Mouse (Mus musculus): ENCODE measurements at regions not wholly inside any gene's neighbourhood (a gene's known extent, or its start where the extent isn't known, plus 50 kb on each side); places are given as distances from the start of the nearest gene placed in this dataset.

DNA sequence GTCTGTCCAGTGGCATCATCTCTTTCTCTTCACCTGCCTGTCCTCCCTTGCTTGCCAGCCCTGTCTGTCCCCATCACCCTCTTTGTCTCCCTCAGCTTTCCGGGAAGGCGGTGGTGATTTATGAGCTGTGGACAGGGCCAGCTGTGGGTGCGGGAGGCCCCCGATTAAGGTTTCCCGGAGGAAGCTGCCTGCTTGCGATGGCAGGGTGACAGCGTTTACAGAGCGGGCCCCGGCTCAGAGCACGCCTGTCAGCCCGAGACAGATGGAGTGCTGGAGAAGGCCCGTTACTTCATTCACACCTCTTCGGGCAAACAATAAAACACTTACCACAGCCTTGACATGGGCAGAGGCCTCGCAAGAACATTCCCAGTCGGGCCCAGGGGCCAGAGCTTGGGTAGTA lies 79.6 kb upstream of the Zbtb40 start:
- H3K9ac ChIP-seq: no peak overlapping the region
- WGBS: 31% methylated on average over 15 of the region's 15 CpGs
- H3K4me1 ChIP-seq (replicated peaks): peaks cover 10% of the 10 kb centered on the region
- no peak overlapping the region for H3K4me3 ChIP-seq
- H3K4me2 ChIP-seq: no peak overlapping the region
- peak; percentile 63; the same call in 1 of the 2 replicates for ATAC-seq (ENCODE audit: low FRiP score, low read depth)
- H3K36me3 ChIP-seq: no peaks in the 10 kb centered on the region
- peak overlapping the region; percentile 48 for H3K27ac ChIP-seq (replicated peaks)
- H3K9me3 ChIP-seq: no peaks in the 10 kb centered on the region
- no peaks in the 10 kb centered on the region for H3K27me3 ChIP-seq

DNA sequence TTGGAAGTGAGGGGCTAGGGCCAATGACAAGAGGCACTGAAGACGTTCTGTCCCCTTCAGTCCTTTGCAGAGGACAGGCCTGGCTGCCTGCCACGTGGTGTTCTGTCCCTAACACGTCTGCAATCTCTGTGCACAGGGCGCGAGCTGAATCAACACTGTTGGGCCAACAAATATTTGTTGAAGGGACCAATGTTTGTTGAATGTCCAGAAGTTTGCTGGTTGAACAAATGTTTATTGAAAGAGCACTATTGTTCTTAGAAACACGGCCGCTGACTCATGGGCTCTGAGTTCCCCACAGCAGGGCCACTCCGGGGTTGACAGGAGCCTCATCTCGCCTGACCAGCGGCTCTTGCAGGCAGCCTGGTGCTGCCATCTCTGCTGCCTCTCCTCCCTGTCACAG lies 73.1 kb upstream of the Zbtb40 start:
- no peaks in the 10 kb centered on the region for H3K27me3 ChIP-seq
- 51% methylated on average over 10 of the region's 10 CpGs for WGBS
- no peak overlapping the region for H3K9ac ChIP-seq
- no peak for ATAC-seq (ENCODE audit: low FRiP score, low read depth)
- H3K4me1 ChIP-seq (replicated peaks): peaks cover 16% of the 10 kb centered on the region
- no peaks in the 10 kb centered on the region for H3K36me3 ChIP-seq
- no peak overlapping the region for H3K4me3 ChIP-seq
- no peak overlapping the region for H3K4me2 ChIP-seq
- no peaks in the 10 kb centered on the region for H3K9me3 ChIP-seq
- H3K27ac ChIP-seq (replicated peaks): no peak overlapping the region

DNA sequence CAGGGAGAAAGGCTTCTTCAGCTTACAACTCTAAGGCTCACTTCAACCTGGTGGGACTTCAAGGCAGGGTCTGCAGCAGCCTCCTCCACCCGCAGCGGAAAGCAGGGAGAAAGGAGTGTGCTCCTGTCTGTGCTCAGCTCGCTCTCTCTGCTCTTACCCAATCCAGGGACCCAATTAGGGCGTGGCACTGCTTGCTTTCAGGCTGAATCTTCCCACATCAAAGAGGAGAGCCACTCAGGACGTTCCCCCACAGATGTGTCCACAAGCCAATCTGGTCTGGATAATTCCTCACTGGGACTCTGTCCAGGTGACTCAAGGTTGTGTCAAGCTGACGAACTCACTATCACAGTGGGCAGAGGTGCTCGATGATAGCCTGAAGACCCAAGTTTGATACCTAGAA lies 72.0 kb upstream of the Zbtb40 start:
- ATAC-seq (ENCODE audit: low FRiP score, low read depth): no peak
- WGBS: 79% methylated on average over 7 of the region's 7 CpGs

DNA sequence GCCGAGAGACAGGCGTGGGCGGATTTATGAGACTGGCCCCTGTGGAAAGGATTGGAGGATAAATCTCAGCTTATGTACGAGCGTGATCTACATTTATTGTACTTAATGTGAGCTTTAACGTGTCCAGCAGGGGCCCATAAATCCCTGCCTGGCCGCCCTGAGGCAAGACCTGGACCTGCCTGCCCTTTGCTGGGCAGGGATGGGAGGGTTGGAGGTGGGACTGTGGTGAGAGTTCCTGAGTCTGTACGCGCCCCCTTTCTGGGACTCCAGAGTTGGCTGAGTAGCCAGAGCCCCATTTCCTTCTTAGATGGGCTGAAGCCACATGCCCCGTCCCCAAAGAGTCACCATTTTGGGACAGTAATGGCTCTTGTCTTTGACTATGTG lies 69.7 kb upstream of the Zbtb40 start:
- 13% methylated on average over 10 of the region's 10 CpGs for WGBS

More for the DNA sequence above, 72.0 kb upstream of the Zbtb40 start:
- no peaks in the 10 kb centered on the region for H3K36me3 ChIP-seq
- H3K27me3 ChIP-seq: no peaks in the 10 kb centered on the region
- no peak overlapping the region for H3K27ac ChIP-seq (replicated peaks)
- H3K4me2 ChIP-seq: no peak overlapping the region
- no peaks in the 10 kb centered on the region for H3K9me3 ChIP-seq
- H3K4me1 ChIP-seq (replicated peaks): peaks cover 16% of the 10 kb centered on the region
- no peak overlapping the region for H3K9ac ChIP-seq
- no peak overlapping the region for H3K4me3 ChIP-seq

DNA sequence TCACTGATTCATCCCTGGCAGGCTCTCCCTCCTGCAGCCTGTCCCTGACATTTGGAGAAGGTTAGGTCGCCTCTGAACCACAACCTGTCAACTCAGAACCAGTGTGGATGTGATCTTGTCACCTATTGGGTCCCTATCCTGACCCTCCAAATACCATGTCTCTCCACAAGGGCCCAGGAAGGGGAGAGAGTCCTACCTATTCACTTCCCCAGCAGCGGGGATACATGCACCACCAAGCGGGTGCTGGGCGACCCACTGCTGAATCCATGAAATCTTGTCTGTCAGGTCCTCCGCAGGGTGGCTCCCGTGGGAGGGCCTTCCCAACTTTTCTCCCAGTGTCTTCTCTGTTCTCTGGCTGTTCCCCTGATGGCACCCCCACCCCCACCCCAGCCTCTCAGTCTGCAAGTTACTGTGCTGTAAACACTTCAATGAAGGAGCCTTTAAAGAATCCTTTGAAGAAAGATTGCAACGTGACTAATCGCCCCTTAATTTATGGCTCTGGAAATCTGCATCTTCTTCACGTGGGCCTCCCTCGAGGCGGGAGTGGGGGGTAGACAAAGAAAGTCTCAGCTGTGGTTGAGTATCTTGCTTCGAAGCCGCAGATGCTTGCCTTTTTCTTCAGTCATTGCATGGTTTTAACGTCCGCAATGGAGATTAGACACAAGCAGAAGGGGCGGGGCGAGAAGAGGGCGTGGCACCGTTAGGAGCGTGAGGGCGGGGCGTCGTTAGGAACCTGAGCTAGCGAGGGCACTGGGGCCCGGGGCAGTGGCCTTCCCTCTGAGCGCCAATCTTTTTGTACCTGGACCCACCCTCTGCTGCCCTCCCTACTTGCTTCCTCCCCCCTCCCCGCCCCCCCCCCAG lies 69.1 kb upstream of the Zbtb40 start:
- ATAC-seq (ENCODE audit: low FRiP score, low read depth): peak; percentile 59
- no peaks in the 10 kb centered on the region for H3K9me3 ChIP-seq
- H3K36me3 ChIP-seq: no peaks in the 10 kb centered on the region
- peak overlapping the region; percentile 40 for H3K4me3 ChIP-seq
- no peaks in the 10 kb centered on the region for H3K27me3 ChIP-seq
- H3K4me2 ChIP-seq: peak overlapping the region; percentile 76
- under 1% methylated on average over 26 of the region's 27 CpGs for WGBS
- H3K4me1 ChIP-seq (replicated peaks): peaks cover 16% of the 10 kb centered on the region
- H3K9ac ChIP-seq: peak overlapping the region; percentile 42
- H3K27ac ChIP-seq (replicated peaks): 0 out of 2 replicates have a peak overlapping the region, but pooled peaks have one; percentile 38

More for the DNA sequence above, 69.7 kb upstream of the Zbtb40 start:
- peak; percentile 54; the same call in 1 of the 2 replicates for ATAC-seq (ENCODE audit: low FRiP score, low read depth)
- peak overlapping the region; percentile 76 for H3K4me2 ChIP-seq
- peaks cover 16% of the 10 kb centered on the region for H3K4me1 ChIP-seq (replicated peaks)
- 0 out of 2 replicates have a peak overlapping the region, but pooled peaks have one; percentile 38 for H3K27ac ChIP-seq (replicated peaks)
- H3K36me3 ChIP-seq: no peaks in the 10 kb centered on the region
- H3K4me3 ChIP-seq: peak overlapping the region; percentile 40
- H3K9ac ChIP-seq: peak overlapping the region; percentile 42
- H3K27me3 ChIP-seq: no peaks in the 10 kb centered on the region
- no peaks in the 10 kb centered on the region for H3K9me3 ChIP-seq

DNA sequence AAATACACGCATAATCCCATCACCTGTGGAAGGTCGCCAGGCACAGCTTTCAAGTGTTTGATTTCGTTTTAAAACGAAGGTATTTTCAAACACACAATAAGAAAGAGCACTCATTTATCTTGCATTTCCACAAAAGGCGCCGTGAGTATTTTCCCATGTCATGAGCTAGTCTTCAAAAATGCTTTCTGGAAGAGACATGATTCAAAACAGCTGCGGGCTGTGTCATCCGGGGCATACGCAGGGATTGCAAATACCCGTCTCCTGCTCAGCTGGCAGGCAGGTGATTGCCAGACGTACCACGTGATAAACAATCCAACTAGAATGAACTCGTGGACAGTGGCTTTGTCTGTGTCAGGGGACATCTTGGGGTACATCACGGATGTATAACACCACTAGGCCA lies 66.5 kb upstream of the Zbtb40 start:
- H3K27ac ChIP-seq (replicated peaks): no peak overlapping the region
- H3K9ac ChIP-seq: no peak overlapping the region
- peaks cover 16% of the 10 kb centered on the region for H3K4me1 ChIP-seq (replicated peaks)
- no peaks in the 10 kb centered on the region for H3K36me3 ChIP-seq
- no peak for ATAC-seq (ENCODE audit: low FRiP score, low read depth)
- H3K4me2 ChIP-seq: no peak overlapping the region
- H3K4me3 ChIP-seq: no peak overlapping the region
- no peaks in the 10 kb centered on the region for H3K9me3 ChIP-seq
- H3K27me3 ChIP-seq: no peaks in the 10 kb centered on the region
- 82% methylated on average over 14 of the region's 14 CpGs for WGBS

DNA sequence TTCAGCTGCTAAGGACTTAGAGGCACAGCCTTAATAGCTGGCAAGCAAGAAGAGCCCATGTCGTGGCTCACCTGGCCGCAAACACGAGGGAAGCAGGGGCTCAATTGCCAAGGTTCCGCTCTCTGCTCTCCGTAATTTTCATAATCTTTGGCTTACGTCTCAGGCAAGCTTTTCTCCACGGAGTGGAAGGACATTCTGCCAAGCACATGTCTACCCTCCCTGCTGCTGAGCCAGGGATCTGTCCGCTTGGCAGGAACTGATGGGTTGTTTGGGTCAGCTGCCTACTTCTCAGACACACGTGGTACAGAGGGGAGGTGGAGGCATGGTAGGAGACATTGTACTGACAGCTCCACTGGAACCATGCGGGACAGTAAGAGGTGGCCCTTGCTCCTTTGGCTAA lies 61.7 kb upstream of the Zbtb40 start:
- Histone ChIP-seq H3K9ac (no peak overlapping the region), H3K4me3 (no peak overlapping the region), H3K27me3 (no peaks in the 10 kb centered on the region), H3K36me3 (no peaks in the 10 kb centered on the region), H3K9me3 (no peaks in the 10 kb centered on the region), H3K4me1 (replicated peaks) (no peaks in the 10 kb centered on the region), H3K4me2 (no peak overlapping the region), H3K27ac (replicated peaks) (no peak overlapping the region)
- WGBS: 61% methylated on average over 10 of the region's 10 CpGs
- ATAC-seq (ENCODE audit: low FRiP score, low read depth): no peak

DNA sequence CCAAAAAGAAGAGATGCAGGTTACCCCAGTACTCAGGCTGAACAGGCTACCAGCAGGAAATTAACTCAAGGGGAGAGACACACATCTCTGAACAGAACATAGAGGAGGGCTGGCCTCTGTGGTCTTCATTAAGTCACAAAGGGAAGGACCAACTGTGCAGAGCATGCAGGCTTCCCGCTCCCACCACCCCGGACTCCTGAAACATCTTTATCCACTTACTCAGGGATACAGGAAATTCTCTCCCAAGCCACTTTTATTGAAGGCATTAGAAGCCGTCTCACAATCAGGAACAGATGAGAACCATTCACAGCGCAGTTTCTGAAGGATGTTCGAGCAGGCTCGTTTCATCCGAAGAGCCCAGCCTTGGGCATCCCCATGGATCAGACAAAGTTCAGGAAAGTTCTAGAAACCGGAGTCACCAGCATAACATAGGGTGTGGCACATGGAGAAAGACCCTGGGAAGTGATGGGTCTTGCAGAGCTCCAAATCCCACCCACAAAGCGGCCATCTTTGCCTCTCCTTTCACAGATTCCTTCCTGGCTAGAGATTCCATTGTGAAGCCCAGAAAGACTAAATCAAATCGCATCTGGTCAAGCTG lies 55.9 kb upstream of the Zbtb40 start:
- Histone ChIP-seq H3K9me3 (no peaks in the 10 kb centered on the region), H3K27me3 (no peaks in the 10 kb centered on the region), H3K9ac (no peak overlapping the region), H3K27ac (replicated peaks) (no peak overlapping the region), H3K36me3 (no peaks in the 10 kb centered on the region), H3K4me3 (no peak overlapping the region), H3K4me2 (no peak overlapping the region), H3K4me1 (replicated peaks) (no peaks in the 10 kb centered on the region)
- 87% methylated on average over 10 of the region's 10 CpGs for WGBS
- ATAC-seq (ENCODE audit: low FRiP score, low read depth): no peak

DNA sequence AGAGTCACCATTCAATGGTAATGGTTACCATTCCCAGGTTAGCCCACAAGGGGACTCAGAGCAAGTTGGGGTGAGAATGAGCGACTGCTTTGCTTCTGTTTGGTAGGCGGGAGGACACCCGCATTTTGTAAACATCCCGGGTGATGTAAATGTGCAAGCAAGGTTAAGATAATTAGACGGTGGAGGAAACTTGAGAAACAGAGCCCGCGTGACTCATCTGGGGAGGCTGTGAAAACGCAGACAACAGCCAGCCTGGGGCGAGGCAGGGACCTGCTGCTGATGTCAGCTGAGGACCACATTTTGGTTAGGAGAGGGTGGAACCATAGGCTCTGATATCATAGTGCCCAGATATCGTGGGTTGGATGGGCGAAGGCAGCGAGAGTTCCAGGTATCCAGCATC lies 52.6 kb upstream of the Zbtb40 start:
- no peak overlapping the region for H3K4me2 ChIP-seq
- H3K27me3 ChIP-seq: no peaks in the 10 kb centered on the region
- no peaks in the 10 kb centered on the region for H3K36me3 ChIP-seq
- no peak for ATAC-seq (ENCODE audit: low FRiP score, low read depth)
- no peak overlapping the region for H3K9ac ChIP-seq
- H3K27ac ChIP-seq (replicated peaks): no peak overlapping the region
- H3K4me1 ChIP-seq (replicated peaks): no peaks in the 10 kb centered on the region; the same call in 1 of the 2 replicates
- H3K4me3 ChIP-seq: no peak overlapping the region
- no peaks in the 10 kb centered on the region for H3K9me3 ChIP-seq
- 93% methylated on average over 12 of the region's 12 CpGs for WGBS

DNA sequence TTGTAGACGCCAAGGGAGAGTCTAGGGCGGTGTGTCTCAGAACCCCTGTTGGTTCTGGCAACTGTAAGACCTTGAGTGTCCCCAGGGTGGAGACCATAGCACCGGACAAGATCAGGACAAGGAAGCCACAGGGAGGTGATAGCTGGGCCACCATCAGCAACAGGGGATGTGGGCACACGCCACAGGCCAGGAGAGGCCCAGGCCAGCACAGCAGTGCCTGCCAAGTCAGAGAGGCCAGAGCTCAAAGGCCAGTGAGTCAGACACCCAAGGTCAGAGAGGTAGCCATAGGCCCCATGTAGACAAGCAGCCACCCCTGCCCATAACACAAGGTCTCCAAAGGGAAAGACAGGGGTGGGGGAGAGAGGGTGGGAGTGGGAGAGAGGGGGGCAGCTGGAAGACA lies 52.2 kb upstream of the Zbtb40 start:
- ATAC-seq (ENCODE audit: low FRiP score, low read depth): no peak
- 96% methylated on average over 4 of the region's 4 CpGs for WGBS

More for the DNA sequence above, 52.2 kb upstream of the Zbtb40 start:
- Histone ChIP-seq H3K9me3 (no peaks in the 10 kb centered on the region), H3K27ac (replicated peaks) (no peak overlapping the region), H3K9ac (no peak overlapping the region), H3K4me3 (no peak overlapping the region), H3K36me3 (no peaks in the 10 kb centered on the region), H3K4me2 (no peak overlapping the region), H3K4me1 (replicated peaks) (no peaks in the 10 kb centered on the region; the same call in 1 of the 2 replicates), H3K27me3 (no peaks in the 10 kb centered on the region)
